Mouse (Mus musculus) heart, adult 9 months (tissue): Measurements from ENCODE around the gene Ccr5.
"Not testable (repeated sequence)": the region's sequence is repeated elsewhere in the genome, so short reads cannot be mapped to it uniquely, and the experiment has no call there.

Source experiments
- DNase-seq, 2 experiments: peaks; one replicate each; pipeline ENCODE4 v3.0.0; 2022; ENCODE audit warnings: low spot score in 2 of 2

Gene Ccr5

GRCm38 (mm10) chr9:124121387-124122184, at the start of gene Ccr5:
TSS of gene Ccr5 (plus strand) at chr9:124121543.
- no peak for DNase-seq

- no peak for DNase-seq
Measured at GRCm38 (mm10) chr9:124079803-124080202, 41.5 kb upstream of the Ccr5 start.

- not testable (repeated sequence) for DNase-seq
Measured at GRCm38 (mm10) chr9:124080471-124080870, 40.9 kb upstream of the Ccr5 start.

- no peak for DNase-seq
Measured at GRCm38 (mm10) chr9:124090441-124090840, 30.9 kb upstream of the Ccr5 start.

GRCm38 (mm10) chr9:124099127-124099526, 22.2 kb upstream of the Ccr5 start:
- no peak for DNase-seq

- no peak for DNase-seq
Measured at GRCm38 (mm10) chr9:124100357-124100756, 21.0 kb upstream of the Ccr5 start.

- DNase-seq = no peak
Measured at GRCm38 (mm10) chr9:124101723-124102122, 19.6 kb upstream of the Ccr5 start, which contains the start of gene Ccr2. TSS of gene Ccr2 (plus strand) at chr9:124101950.

- DNase-seq = no peak
Measured at GRCm38 (mm10) chr9:124103199-124103598, 18.1 kb upstream of the Ccr5 start.

GRCm38 (mm10) chr9:124105196-124105595, 16.1 kb upstream of the Ccr5 start:
- no peak for DNase-seq

- DNase-seq = no peak
Measured at GRCm38 (mm10) chr9:124107232-124107631, 14.1 kb upstream of the Ccr5 start.

- DNase-seq = no peak
Measured at GRCm38 (mm10) chr9:124108356-124109127, 12.8 kb upstream of the Ccr5 start.

- DNase-seq = no peak
Measured at GRCm38 (mm10) chr9:124111997-124112396, 9.3 kb upstream of the Ccr5 start.

GRCm38 (mm10) chr9:124112591-124113239, 8.6 kb upstream of the Ccr5 start:
- no peak for DNase-seq

GRCm38 (mm10) chr9:124113777-124114176, 7.6 kb upstream of the Ccr5 start:
- DNase-seq = no peak

GRCm38 (mm10) chr9:124118489-124118888, 2.9 kb upstream of the Ccr5 start:
- peak in 1 of 2 experiments; percentile 7 for DNase-seq

GRCm38 (mm10) chr9:124125576-124125975, 4.2 kb downstream of the Ccr5 start:
- peak in 1 of 2 experiments; percentile 42 for DNase-seq

GRCm38 (mm10) chr9:124126373-124126772, 5.0 kb downstream of the Ccr5 start:
- peak; percentile 30 to 41 for DNase-seq

- no peak for DNase-seq
Measured at GRCm38 (mm10) chr9:124127412-124127811, 6.1 kb downstream of the Ccr5 start.

GRCm38 (mm10) chr9:124128379-124128778, 7.0 kb downstream of the Ccr5 start:
- DNase-seq = peak; percentile 24 to 58

- not testable (repeated sequence) for DNase-seq
Measured at GRCm38 (mm10) chr9:124132899-124133298, 11.6 kb downstream of the Ccr5 start.

GRCm38 (mm10) chr9:124134919-124135318, 13.6 kb downstream of the Ccr5 start:
- not testable (repeated sequence) for DNase-seq

GRCm38 (mm10) chr9:124137619-124138018, 16.3 kb downstream of the Ccr5 start:
- DNase-seq = no peak
